Mouse (Mus musculus) erythroblast, adult 5-6 weeks (primary cell): ENCODE results near the gene Skp2. TPM values are rescaled to one million over a fixed set of nuclear protein-coding genes. Genes with fewer than 3 reads are reported as not detected.
A peak's percentile ranks its signal among the peaks of the same experiment; 100 is the strongest.

ENCODE experiments used
- ATAC-seq: replicated peaks from 2 replicates; pipeline ENCODE4 v1.8.0; 2016; ENCODE audit warnings: moderate number of reproducible peaks, mild to moderate bottlenecking, moderate TSS enrichment, inconsistent platforms; ENCODE audit not compliant: poor library complexity, low FRiP score, severe bottlenecking
- total RNA-seq, 2 experiments: library from RNA; stranded (forward) in 1 of 2; stranded (reverse) in 1 of 2; fragments of 150-400 nt in 1 of 2; fragments of 200-764, 138-1000 nt in 1 of 2; gene quantifications; 2 replicates each; pipeline versions ENCODE4 v1.2.3 to v1.2.4; 2015 to 2017; ENCODE audit warnings: low replicate concordance in 2 of 2

The Skp2 gene
- total RNA-seq, 2 experiments from 2014 or later, result 9.6 to 10.2 TPM

DNA sequence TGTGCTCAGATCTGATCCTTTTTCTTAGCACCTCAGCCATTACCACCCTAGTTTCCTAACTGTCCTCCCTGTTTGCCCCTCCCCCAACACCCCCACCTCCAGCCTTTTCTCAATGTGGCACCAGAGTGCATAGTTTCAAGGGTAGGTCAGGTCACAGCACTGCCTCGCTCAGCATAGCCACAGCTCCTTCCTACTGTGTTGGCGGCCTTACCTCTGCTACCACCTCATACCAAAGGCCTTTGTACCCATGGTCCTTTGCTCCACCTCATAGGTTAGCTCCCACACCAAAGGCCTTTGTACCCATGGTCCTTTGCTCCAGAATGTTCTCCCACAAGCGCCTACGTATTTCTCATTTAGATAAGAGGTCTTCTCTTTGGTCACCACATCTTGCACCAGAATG is 36.4 kb downstream of the Skp2 start:
- ATAC-seq, result no peak

GRCm38 (mm10) chr15:9114599-9114998 is 40.6 kb downstream of the Skp2 start:
- ATAC-seq, result no peak

DNA sequence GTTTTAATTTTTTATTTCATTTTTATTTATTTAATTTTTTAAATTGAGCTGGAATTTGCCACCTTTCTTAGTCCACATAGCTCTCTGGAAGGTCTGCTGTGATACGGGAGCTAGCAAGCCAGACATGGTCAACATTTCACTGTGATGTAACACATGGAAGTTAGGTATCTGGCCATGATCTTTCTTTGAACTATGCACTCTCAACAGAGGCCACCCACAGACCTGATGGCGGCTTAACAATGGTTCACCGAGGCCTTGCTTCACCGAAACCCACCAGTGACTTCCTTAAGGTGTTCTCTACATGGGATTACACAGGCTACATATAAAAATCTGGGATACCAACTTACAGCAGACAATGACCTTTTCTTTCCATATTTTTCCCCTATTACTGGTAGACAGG is 41.1 kb downstream of the Skp2 start:
- ATAC-seq, result no peak

DNA sequence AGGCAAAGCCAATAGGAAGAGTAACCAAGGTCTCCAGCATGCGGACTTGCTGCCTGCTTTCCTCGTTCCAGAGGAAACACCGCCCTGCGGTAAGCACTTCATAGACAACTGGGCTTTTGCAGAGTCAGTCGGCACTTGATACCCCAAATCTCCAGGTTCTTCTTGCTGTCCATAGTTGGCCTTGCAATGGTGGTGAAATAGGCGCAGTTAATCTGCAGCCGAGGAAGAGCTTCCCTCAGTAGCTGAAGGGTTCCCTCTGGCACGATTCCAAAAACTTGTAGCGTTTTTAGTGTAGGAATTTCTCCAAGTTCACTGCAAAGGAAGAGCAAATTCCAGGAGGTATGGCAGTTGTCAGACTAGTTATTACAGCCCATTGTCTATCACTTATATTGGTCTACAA is 41.7 kb downstream of the Skp2 start:
- ATAC-seq, result no peak

GRCm38 (mm10) chr15:9111648-9112047 is 43.6 kb downstream of the Skp2 start:
- no peak for ATAC-seq

- no peak for ATAC-seq
Measured at GRCm38 (mm10) chr15:9110526-9111347, 44.5 kb downstream of the Skp2 start.

DNA sequence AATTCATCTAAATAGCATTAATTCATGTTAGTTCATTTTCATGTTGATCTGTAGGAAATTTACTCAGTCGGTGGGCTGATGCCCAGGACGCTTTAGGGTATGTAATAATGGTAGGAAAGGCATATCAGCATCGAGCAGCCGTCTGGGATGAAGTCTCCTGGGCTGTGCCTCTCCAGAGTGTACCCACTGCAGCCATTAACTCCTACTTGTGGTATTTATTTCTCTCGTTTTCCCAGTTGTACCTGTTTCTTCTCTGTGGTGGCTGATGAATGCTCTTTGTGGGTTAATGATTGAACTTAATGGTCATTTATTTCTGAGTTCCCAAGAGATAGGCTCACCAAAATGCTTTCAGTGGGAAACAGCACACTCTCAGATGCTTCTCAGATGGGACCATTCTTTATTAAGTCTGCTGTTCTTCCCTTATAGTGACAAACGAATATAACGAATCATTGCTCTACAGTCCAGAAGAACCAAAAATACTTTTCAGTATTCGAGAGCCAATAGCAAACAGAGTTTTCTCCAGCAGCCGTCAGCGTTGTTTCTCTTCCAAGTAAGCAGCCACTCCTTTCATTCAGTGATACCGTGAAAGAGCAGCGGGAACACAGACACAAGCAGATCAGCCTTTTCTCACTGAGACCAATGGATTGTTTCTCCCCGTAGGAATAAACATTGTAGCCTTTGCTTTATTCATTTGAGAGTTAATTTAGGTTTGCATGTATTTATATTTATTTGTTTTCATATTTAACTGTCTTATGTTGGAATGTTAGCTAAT is 48.7 kb downstream of the Skp2 start:
- ATAC-seq, result no peak

DNA sequence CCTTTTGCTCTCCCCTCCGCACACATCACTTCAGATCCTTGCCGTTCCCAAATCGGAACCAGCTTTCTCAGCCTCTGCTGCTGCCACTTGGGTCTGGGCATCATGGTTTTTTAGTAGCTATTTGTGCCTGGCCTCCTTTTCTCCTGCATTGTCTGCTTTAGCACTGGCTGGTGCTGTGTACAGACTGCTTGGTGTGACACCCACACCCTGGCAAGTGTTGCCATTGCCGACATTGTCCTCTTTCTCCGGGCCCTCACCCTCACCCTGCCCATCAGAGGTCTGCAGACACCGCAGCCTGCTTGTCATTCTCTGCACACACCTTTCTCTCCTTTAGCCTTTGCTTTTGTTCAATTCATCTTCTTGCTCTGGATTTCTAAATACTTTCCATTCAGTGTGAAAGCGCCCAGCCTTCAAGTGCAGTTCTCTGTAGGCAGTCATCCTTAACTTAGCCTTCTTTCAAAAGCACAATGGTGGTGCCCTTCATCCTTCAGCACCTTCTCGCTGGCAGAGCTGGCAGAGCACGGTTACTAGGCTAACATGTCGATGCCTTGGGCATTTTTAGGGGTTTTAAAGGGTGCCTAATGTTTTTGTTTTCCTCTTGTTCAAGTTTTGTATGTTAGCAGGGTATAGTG is 54.7 kb downstream of the Skp2 start:
- ATAC-seq, result no peak

- ATAC-seq, result no peak
Measured at GRCm38 (mm10) chr15:9096865-9097264, 58.4 kb downstream of the Skp2 start.

- peak; percentile 47 for ATAC-seq
Measured at GRCm38 (mm10) chr15:9094366-9094750, 60.9 kb downstream of the Skp2 start.

GRCm38 (mm10) chr15:9093598-9094365 is 61.4 kb downstream of the Skp2 start:
- peak; percentile 31 for ATAC-seq

DNA sequence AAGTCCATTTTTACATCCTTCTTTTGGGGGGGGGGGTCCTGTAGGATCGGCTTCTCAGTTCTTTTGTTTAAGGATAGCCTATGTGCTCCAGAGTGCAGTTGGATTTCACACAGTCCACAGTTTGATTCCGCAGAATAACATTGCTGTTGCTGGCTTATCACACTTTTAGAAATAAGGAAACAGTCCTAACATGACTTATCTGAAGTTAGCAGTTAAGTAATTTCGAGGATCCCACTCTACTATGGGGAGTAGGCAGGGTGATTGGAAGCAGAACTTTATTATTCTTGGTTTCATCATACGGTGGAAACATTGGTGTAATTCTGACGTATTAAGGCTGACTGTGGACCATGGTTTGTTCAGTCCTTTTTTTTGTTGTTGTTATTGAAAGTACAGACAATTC is 64.6 kb downstream of the Skp2 start:
- no peak for ATAC-seq

DNA sequence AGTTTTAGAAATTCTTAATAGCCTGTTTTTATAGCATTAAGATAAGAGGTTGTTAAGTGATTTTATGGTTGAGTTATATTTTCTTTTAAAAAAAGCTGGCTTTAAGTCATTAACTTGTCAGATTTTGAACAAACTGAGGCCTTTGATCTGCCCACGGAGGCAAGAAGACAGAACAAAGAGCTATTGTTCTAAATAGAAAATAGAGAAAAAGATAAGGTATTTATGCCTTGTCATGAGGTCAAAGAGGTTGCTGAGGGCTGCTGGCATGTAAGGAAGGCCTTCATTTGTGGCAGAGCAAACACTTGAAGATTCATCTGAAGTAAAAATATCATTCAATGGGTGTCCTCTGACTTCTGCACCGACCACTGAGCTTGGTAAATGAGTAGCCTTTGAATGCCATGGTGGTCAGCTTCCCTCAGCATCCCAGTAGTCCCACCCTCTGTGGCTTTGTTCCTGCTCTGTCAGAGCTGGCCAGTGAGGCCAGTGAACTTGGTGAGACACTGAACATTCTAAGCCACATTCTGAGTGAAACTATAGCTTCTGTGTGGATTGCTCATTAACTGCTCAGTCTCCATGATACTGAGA is 66.0 kb downstream of the Skp2 start:
- no peak for ATAC-seq

DNA sequence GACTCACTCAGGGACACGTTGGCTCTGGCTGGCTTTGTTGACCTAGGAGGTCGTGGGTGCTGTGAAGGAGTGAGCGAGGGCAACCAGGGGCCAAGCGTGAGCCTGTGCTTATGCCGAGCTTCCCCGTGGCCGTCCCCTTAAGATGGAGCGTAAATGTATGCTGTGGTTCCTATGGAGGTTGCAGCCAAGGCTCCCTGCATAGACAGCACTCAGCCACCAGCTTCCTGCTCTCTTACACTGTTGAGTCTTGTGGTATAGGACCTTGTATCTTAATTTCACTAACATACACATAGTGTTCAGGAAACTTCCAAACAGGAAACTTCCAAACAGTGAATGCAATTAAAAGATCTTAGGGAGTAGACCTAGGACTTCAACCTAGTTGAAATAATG is 66.5 kb downstream of the Skp2 start:
- no peak for ATAC-seq

GRCm38 (mm10) chr15:9087895-9088682 is 67.1 kb downstream of the Skp2 start:
- no peak for ATAC-seq

GRCm38 (mm10) chr15:9087421-9087820 is 67.8 kb downstream of the Skp2 start:
- ATAC-seq, result no peak

DNA sequence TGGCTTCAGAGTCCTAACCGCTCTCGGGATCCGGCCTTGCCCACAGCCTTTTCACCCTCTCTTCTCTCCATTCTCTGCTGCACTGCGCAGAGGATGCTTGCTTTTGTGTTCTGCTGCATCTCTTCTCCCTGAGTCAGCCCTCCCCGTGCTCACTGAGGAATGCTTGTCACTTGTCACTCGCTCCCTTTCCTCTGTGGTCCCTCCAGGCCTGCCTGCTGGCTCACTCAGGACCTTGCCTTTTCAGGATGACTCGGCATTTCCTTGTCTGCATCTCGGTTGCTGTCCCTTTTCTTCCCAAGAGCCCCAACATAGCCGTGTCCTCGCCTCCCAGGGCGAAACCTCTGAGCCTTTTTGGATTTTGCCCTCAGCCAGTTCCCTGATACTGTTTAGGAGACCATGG is 68.4 kb downstream of the Skp2 start:
- ATAC-seq, result peak; percentile 90

DNA sequence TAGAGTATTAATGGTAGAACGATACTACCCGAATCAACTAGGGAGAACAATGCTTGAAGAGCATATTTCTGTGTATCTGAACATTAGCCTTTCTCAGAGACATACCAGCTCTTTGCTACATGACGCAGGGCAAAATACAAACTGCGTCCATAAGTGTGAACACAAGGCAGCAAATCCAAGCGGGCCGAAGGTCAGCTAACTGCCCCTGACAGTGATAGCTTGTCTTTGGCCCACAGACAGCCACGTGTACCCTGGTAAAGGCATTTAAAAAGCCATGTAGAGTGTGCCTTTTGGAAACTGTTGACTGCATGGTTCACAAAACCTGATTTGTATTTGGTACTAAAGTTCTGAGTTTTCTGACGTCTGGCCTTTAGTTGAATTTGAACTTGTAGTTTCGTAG is 72.5 kb downstream of the Skp2 start:
- ATAC-seq, result no peak

DNA sequence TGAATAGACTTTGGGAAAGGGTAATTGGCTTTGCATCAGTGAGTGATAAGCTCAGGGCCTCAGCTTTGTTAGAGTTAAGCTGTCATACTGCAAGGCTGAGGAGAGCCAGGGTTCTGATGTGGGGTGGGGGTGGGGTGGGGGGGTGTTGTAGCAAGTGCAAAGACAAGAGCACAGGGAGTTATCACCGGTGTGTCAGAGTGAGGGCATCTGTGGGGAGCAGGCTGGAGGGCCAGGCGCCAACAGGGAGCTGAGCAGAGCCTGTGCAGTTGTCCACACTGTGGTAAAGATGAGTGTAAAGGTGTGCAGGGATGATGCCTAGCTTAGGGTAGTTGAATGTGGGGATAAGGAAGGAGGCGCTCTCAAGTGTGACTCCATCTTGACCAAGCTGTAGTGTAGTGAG is 73.9 kb downstream of the Skp2 start:
- ATAC-seq, result no peak
